Mouse (Mus musculus) hindbrain, embryonic 12.5 days (tissue): ENCODE results near the gene Cel. TPM values are rescaled to one million over a fixed set of nuclear protein-coding genes. Genes with fewer than 3 reads are reported as not detected.

Experiments used
- ATAC-seq: fragments of 200-750 bp; cut with Nextera tagmentation; 2 replicates; pipeline ENCODE4 v1.8.0; 2017; ENCODE audit warnings: moderate TSS enrichment; ENCODE audit not compliant: low FRiP score
- H3K27ac ChIP-seq: fragments of 300-500 bp; sonication (generic); 2 replicates; pipeline ENCODE4 v1.5.1; 2016; ENCODE audit warnings: mild to moderate bottlenecking
- H3K27me3 ChIP-seq: fragments of 300-500 bp; sonication (generic); 2 replicates; pipeline ENCODE4 v1.6.1; 2016; ENCODE audit warnings: mild to moderate bottlenecking
- H3K36me3 ChIP-seq: fragments of 300-500 bp; sonication (generic); 2 replicates; pipeline ENCODE4 v1.6.1; 2016; ENCODE audit warnings: mild to moderate bottlenecking
- H3K4me1 ChIP-seq: fragments of 300-500 bp; sonication (generic); 2 replicates; pipeline ENCODE4 v1.6.1; 2016
- H3K4me2 ChIP-seq: fragments of 300-500 bp; sonication (generic); replicated peaks from 2 replicates; pipeline ENCODE4 v1.6.1; 2016; ENCODE audit warnings: mild to moderate bottlenecking
- H3K4me3 ChIP-seq: fragments of 300-500 bp; sonication (generic); 2 replicates; pipeline ENCODE4 v1.5.1; 2016; ENCODE audit warnings: mild to moderate bottlenecking
- H3K9ac ChIP-seq: fragments of 300-500 bp; sonication (generic); 2 replicates; pipeline ENCODE4 v1.6.1; 2016; ENCODE audit warnings: mild to moderate bottlenecking, moderate library complexity
- H3K9me3 ChIP-seq: fragments of 300-500 bp; sonication (generic); replicated peaks from 2 replicates; pipeline ENCODE4 v1.6.1; 2016; ENCODE audit warnings: mild to moderate bottlenecking
- WGBS: fragments of 180-500 bp; shearing (Covaris S2); methylation state at CpG from one replicate; pipeline ENCODE4 v1.1.7; 2016; 5-methylcytosine and 5-hydroxymethylcytosine counted together
- polyA plus RNA-seq: library from polyadenylated mRNA; unstranded; fragments of >200 nt; fragmentation: Nextera tagmentation; extraction: Ambion mirVana; gene quantifications from 2 replicates; pipeline ENCODE4 v1.2.1, GENCODE M21; 2016

Gene Cel
- polyA plus RNA-seq, 1 experiment from 2014 or later, result not detected

DNA sequence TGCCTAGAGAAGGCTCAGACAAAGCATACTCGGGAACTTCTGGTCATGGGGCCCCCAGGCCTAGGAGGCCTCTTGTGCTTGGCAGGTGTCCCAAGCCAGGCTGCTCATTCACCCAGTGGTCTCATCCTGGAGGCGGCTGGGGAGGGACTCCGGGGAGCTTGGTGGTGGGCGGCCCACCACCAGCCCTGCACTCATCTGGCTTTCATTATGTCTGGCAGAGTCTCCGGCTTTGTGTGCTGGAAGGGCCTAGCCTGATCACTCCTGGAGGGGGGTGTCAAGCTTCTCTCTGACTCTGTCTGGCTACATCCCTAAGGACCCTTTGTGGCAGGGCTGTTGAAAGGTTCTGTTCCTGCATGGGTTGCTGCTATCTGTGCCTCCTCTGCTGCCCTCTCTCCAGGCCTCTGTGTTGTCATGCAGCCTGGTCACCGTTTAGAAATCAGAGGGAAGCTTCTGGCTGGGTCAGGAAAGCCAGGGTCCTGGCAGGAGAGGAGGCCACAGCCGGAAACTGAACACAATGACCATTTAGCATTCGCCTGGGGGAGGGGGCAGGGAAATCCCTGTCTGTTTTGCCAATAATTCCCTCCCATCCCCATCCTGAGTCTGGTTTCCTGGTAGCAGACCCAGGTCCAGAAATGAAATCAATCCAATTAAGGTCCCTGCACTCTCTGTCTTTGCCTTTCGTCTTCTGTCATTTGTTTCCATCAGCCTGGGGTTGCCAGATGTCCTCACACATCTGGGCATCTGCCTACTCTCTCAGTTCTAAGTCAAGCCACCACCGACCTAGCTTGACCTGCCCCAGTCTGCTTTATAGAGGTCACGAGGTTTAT, 28.6 kb downstream of the Cel start:
- H3K27me3 ChIP-seq, result no peaks in the 10 kb centered on the region
- peaks cover 99% of the 10 kb centered on the region for H3K4me1 ChIP-seq
- WGBS, result 22% methylated on average over 11 of the region's 11 CpGs
- peak overlapping the region; percentile 58 for H3K4me2 ChIP-seq
- no peaks in the 10 kb centered on the region for H3K9me3 ChIP-seq
- H3K4me3 ChIP-seq, result peak overlapping the region; percentile 49
- peak overlapping the region; percentile 63 for H3K9ac ChIP-seq
- H3K36me3 ChIP-seq, result no peaks in the 10 kb centered on the region
- peak; percentile 48 for ATAC-seq
- H3K27ac ChIP-seq, result peak overlapping the region; percentile 91

DNA sequence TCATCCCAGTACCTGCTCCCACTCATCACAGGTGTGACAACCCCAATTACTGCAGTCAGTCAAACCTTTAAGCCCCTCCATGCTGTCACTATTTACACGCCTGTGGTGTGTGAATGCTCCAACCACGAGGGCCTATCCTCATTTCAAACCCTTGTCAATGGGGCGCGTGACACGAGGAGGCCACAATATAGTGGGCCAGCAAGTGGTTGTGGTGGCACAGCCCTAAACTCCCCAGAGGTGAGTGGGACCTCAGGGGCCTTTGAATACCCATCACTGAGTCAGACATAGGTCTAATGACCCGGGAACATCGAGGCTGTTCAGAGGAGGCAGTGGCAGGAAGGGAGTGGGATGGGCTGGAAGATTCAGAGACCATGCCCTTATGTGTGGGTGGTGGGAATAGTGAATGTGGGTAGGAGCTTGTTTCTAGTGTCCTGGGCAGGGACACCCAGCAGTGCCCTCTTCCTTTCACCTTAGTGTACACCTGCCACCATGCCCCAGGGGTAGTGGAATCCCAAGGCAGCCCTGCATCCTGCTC, 29.2 kb downstream of the Cel start:
- 57% methylated on average over 7 of the region's 7 CpGs for WGBS
- Histone ChIP-seq H3K9me3 (no peaks in the 10 kb centered on the region), H3K4me2 (peak overlapping the region; percentile 58), H3K27ac (peak overlapping the region; percentile 91), H3K36me3 (no peaks in the 10 kb centered on the region), H3K4me3 (peak overlapping the region; percentile 49), H3K4me1 (peaks cover 99% of the 10 kb centered on the region), H3K9ac (peak overlapping the region; percentile 63), H3K27me3 (no peaks in the 10 kb centered on the region)
- ATAC-seq, result peak; percentile 23

DNA sequence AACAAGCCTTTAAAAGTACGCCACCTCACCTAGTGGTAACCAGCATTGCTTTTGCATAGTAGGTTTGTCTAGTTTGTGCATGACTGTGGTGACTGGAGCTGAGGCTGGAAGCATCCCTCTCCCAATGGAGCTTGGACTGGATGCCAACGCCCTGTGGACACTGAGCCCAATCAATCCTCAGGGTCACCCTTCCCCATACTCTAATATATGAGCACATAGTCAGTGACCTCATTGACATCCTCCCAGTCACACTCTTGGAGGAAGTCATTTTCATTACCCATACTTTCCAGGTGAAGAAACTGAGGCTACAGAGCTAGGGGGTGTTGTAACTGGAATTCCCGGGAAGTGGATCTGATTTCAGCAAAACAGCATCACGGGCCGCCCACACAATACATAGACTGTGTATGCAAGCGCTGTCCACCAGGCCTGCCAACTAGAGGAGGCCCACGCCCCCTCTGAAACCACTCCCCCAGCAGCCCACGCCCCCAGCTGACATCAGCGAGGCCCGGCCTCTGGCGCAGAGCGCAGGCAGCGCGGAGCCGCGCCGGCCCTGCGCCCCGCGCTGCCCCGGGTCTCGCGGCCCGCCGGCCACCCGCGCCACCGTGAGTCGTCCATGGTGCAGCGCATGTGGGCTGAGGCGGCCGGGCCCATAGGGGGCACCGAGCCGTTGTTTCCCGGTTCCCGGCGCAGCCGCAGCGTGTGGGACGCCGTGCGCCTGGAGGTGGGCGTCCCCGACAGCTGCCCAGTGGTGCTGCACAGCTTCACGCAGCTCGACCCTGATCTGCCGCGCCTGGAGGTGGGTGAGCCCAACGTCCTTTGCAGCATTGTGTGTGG, 30.0 kb downstream of the Cel start:
- H3K9me3 ChIP-seq, result no peaks in the 10 kb centered on the region
- peak overlapping the region; percentile 91 for H3K27ac ChIP-seq
- H3K4me2 ChIP-seq, result peak overlapping the region; percentile 58
- peak overlapping the region; percentile 63 for H3K9ac ChIP-seq
- WGBS, result 3% methylated on average over 48 of the region's 49 CpGs
- ATAC-seq, result peak; percentile 84
- H3K4me1 ChIP-seq, result peaks cover 98% of the 10 kb centered on the region
- peak overlapping the region; percentile 49 for H3K4me3 ChIP-seq
- H3K36me3 ChIP-seq, result no peaks in the 10 kb centered on the region
- no peaks in the 10 kb centered on the region for H3K27me3 ChIP-seq

DNA sequence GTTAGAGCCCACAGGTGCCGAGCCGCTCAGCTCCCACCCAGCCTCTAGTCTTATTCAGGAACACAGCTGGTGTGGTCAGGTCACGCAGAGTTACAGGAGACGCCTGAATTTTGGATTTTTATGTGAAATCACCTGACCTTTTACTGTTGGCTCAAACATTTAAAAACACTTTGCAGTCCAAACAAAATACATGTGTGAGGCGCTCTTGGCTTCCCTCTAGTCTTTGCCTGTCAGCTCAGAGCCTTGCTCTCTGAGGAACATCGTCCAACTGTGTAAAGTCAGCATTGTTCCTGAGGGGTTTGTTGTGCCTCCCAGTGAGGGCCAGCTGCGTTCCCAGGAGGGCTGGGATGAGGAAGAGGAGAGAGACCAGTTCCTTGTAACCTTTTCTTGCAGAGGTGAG, 32.9 kb downstream of the Cel start:
- Histone ChIP-seq H3K27me3 (no peaks in the 10 kb centered on the region), H3K9me3 (no peaks in the 10 kb centered on the region), H3K4me1 (peaks cover 96% of the 10 kb centered on the region), H3K4me2 (no peak overlapping the region), H3K4me3 (no peak overlapping the region), H3K36me3 (no peaks in the 10 kb centered on the region), H3K27ac (peak overlapping the region; percentile 8; the same call in 1 of the 2 replicates), H3K9ac (no peak overlapping the region)
- 59% methylated on average over 7 of the region's 7 CpGs for WGBS
- no peak for ATAC-seq

DNA sequence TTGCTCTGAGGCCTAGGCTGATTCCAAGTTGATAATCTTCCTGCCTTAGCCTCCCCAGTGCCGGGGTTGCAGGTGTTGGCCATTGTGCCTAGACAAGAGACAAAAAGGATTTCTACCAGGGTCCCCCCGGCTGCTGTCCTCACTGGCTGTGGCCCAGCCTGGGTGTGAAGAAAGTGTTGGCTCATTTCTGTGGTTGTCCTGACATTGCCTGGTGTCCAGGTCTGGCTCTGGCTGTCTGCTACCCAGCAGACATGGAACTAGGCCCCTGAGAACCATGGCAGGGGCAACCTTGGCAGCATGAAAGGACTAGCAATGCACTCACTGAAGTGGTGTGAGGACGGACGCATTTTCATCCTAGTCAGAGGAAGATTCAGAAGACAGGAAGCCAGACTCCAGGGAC, 33.3 kb downstream of the Cel start:
- Histone ChIP-seq H3K4me2 (no peak overlapping the region), H3K9ac (no peak overlapping the region), H3K9me3 (no peaks in the 10 kb centered on the region), H3K4me1 (peaks cover 96% of the 10 kb centered on the region), H3K27me3 (no peaks in the 10 kb centered on the region), H3K4me3 (no peak overlapping the region), H3K27ac (peak overlapping the region; percentile 8), H3K36me3 (no peaks in the 10 kb centered on the region)
- ATAC-seq, result no peak
- WGBS, result 74% methylated on average over 4 of the region's 4 CpGs

DNA sequence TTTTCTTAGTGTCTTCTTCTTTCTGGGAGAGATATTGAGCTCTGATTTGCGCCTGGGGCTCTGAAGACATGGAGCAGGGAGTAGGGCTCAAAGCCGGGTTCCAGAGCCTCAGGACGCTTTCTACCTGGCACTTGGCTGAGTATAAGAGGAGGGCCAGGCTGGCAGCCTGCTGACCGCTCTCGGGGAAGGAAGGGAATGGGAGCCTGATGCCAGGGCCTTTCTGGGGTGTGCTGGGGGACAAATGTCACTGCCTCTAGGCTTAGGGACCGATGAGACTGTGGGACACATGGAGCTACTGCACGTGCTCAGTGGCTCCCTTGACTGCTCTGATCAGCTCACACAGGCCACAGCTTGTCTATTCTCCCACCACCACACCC, 34.9 kb downstream of the Cel start:
- 85% methylated on average over 7 of the region's 7 CpGs for WGBS
- Histone ChIP-seq H3K4me2 (no peak overlapping the region), H3K4me1 (peaks cover 94% of the 10 kb centered on the region), H3K27ac (no peak overlapping the region), H3K9ac (no peak overlapping the region), H3K27me3 (no peaks in the 10 kb centered on the region), H3K9me3 (no peaks in the 10 kb centered on the region), H3K36me3 (no peaks in the 10 kb centered on the region), H3K4me3 (no peak overlapping the region)
- ATAC-seq, result no peak

DNA sequence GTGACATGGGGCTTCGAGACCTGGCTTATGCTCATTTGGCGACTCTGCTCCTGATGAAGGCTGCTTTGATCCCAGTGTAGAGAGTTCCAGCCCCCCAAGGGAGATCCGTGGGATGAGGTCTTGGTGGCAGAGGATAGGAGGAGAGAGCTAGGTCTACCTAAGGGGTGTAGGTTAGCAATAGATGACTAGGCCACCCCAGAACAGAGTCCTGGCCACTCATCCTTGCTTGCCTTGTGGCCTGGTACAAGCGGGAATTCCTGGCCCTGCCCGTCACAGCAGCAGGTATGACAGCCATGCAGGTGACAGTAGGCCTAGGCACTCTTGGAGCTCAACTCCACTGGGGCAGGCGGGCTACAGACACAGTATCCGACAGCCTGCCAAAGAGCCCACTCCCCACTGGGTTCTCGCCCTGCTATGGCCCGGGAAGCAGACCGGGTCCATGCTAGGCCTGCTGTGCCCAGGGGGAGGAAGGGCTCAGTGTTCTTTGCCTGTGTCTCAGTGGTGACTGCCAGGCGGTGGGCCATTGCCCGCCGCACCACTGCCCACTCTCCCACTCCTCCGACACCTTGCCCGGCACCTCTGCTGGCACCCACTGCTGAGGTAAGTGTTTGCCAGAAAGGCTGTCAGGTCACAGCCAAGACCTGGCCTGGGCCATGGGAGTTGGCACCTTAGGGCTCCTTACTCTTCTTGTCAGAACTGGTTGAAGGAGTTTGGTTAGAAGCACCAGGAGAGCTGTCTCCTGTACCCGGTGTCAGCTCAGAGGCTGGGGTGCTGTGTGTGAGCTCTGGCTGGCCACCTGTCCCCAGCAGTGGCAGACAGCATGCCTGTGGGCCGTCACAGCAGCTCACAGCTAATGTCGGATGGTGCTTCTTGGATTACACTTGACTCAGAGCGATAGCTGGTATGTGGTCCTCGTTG, 35.5 kb downstream of the Cel start:
- no peaks in the 10 kb centered on the region for H3K9me3 ChIP-seq
- no peak for ATAC-seq
- H3K36me3 ChIP-seq, result no peaks in the 10 kb centered on the region
- no peak overlapping the region; the same call in 1 of the 2 replicates for H3K4me3 ChIP-seq
- H3K9ac ChIP-seq, result 0 out of 2 replicates have a peak overlapping the region, but pooled peaks have one; percentile 8
- no peak overlapping the region for H3K4me2 ChIP-seq
- no peak overlapping the region for H3K27ac ChIP-seq
- peaks cover 90% of the 10 kb centered on the region for H3K4me1 ChIP-seq
- 87% methylated on average over 20 of the region's 20 CpGs for WGBS
- no peaks in the 10 kb centered on the region for H3K27me3 ChIP-seq

DNA sequence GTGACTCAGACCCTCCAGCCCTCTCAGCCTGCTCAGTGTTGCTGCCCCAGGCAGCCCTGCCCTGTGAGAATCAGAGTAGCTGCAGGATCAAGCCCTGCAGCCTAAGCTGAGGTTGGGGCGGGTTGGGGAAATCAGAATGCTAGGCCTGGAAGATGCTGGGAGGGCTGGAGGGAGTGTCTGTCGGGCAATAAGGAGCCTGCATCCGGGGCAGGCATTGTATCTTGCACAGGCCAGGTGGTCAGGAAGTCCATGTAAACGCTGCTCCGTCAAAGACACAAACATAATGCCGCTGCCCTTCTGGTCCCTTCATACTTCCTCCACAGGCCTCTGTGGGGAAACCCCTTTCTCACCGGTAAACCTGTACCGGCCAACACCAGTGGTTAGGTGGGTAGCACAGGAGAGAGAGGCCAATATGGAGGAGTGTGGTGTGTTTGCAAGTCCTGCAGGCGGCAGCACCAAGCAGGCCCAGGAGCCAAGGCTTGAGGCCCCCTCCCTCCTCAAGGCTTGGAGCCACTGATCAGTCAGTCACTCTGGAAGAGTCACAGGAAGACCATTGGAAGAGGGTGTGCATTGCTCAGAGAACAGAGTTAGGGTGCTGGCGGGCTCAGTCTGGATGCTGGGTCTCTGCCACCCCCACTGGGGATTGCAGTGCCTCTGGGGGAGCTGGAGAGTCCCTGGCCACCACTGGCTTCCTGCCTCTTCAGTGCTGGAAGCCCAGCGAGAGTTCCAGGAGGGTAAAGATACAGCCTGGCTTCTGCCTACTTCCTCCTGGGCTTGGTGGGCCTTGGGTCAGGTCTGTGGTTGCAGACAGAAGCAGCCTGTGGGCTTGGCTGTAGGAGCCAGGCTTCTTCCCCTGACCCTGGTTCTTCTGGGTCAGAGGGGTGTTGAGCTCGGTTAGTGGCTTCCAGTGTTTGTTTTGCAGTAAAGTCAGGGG, 37.0 kb downstream of the Cel start:
- no peak overlapping the region for H3K4me3 ChIP-seq
- WGBS, result 46% methylated on average over 12 of the region's 12 CpGs
- no peaks in the 10 kb centered on the region for H3K9me3 ChIP-seq
- peak overlapping the region; percentile 44 for H3K9ac ChIP-seq
- peak overlapping the region; percentile 92 for H3K27ac ChIP-seq
- no peaks in the 10 kb centered on the region for H3K36me3 ChIP-seq
- H3K4me1 ChIP-seq, result peaks cover 82% of the 10 kb centered on the region
- no peaks in the 10 kb centered on the region for H3K27me3 ChIP-seq
- peak overlapping the region; percentile 29 for H3K4me2 ChIP-seq
- peak; percentile 9; the same call in 1 of the 2 replicates for ATAC-seq

DNA sequence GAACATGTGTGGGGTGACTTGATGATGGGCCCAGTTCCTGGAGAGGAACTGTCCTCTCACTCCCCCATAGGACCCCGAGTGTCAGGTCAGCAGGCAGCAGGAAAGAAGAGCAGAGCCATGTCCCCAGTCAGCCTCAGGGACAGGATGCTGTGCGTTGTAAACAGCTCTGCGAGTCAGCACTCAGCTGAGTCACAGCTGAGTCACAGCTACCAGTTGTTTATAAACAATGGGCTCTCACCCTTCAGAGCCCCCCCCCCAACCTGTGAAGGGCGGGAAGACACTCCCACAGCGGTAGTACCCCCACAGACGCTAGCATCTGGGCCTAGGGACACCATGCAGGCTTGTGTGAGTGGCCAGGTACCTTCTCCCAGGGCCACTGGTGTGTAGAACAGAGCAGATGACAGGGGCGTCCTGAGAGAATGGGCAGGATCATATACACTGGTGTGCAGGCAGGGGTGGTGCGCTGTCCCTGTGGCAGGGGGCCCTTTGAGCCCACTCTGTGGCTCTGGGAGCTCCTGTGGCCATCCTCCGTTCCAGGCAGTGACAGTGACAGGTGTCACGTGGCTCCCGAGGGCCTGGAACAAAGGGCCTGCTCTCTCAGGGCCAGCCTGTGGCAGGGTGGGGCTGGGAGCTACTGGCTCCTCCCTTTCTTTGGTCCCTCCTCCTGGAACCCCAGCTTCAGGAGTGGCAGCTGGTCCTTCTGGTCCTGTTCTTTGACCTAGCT, 37.8 kb downstream of the Cel start:
- ATAC-seq, result peak; percentile 82
- peaks cover 79% of the 10 kb centered on the region for H3K4me1 ChIP-seq
- no peak overlapping the region for H3K4me3 ChIP-seq
- H3K27ac ChIP-seq, result peak overlapping the region; percentile 92
- WGBS, result 12% methylated on average over 11 of the region's 11 CpGs
- H3K9me3 ChIP-seq, result no peaks in the 10 kb centered on the region
- H3K36me3 ChIP-seq, result no peaks in the 10 kb centered on the region
- H3K9ac ChIP-seq, result peak overlapping the region; percentile 44
- peak overlapping the region; percentile 29 for H3K4me2 ChIP-seq
- H3K27me3 ChIP-seq, result no peaks in the 10 kb centered on the region

DNA sequence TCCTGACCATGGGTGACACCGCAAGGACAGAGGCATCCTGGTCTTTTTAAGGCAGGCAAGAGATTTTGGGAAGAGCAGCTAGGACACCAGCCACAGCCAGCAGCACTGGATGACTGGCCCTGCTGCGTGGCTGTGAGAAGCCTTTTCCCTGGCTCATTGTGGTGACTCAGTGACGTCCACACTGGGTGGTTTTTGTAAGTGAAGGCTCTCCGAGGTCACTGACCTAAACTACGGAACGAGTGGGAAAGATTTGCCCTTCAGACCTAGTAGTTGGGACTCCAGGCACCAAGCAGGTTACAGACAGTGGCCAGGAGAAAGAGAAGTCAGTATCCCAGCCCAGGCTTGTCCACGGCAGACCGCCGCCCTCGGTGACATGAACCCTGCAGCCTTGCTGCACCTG, 38.8 kb downstream of the Cel start:
- H3K36me3 ChIP-seq, result no peaks in the 10 kb centered on the region
- H3K4me3 ChIP-seq, result no peak overlapping the region
- no peaks in the 10 kb centered on the region for H3K9me3 ChIP-seq
- no peak for ATAC-seq
- H3K27me3 ChIP-seq, result no peaks in the 10 kb centered on the region
- WGBS, result 75% methylated on average over 10 of the region's 10 CpGs
- H3K27ac ChIP-seq, result peak overlapping the region; percentile 92; the same call in 1 of the 2 replicates
- H3K9ac ChIP-seq, result 0 out of 2 replicates have a peak overlapping the region, but pooled peaks have one; percentile 29
- H3K4me1 ChIP-seq, result peaks cover 77% of the 10 kb centered on the region
- H3K4me2 ChIP-seq, result no peak overlapping the region
